Mouse (Mus musculus): ENCODE data around the gene Brap. TPM values are rescaled to one million over a fixed set of nuclear protein-coding genes. Genes with fewer than 3 reads are reported as not detected.

Brap gene
- polyA plus RNA-seq, 1 experiment from 2014 or later, result 32.5 TPM

GRCm38 (mm10) chr5:121712232-121712933, 52.0 kb downstream of the Brap start:
- H3K4me2 ChIP-seq (replicated peaks; ENCODE audit: low read depth), result peak overlapping the region; percentile 87
- 0% methylated on average over 21 of the region's 66 CpGs for WGBS

GRCm38 (mm10) chr5:121712934-121713538, 52.7 kb downstream of the Brap start:
- peak overlapping the region; percentile 97 for H3K4me3 ChIP-seq (ENCODE audit: low read depth, low read length)
- no peaks in the 10 kb centered on the region for H3K9me3 ChIP-seq (ENCODE audit: control insufficient read depth, low read length)
- H3K27ac ChIP-seq (replicated peaks), result peak overlapping the region; percentile 99
- 0% methylated on average over 22 of the region's 32 CpGs for WGBS
- H3K4me1 ChIP-seq (replicated peaks; ENCODE audit: control insufficient read depth, insufficient read depth), result 0 out of 2 replicates have a peak, but pooled peaks cover 5% of the 10 kb centered on the region
- peak overlapping the region; percentile 96 for H3K9ac ChIP-seq (ENCODE audit: low read length)
- H3K4me2 ChIP-seq (replicated peaks; ENCODE audit: low read depth), result peak overlapping the region; percentile 87
- H3K36me3 ChIP-seq (ENCODE audit: control insufficient read depth, insufficient read depth, low read length), result peaks cover 2% of the 10 kb centered on the region; the same call in 1 of the 2 replicates
- DNase-seq (ENCODE audit: low spot score), result peak; percentile 70
- TF ChIP-seq EP300 (optimal IDR thresholded peaks at IDR 0.05) (no peak), CTCF (IDR thresholded peaks at IDR 0.05; ENCODE audit: low read depth) (peak; percentile 43)
- peak; percentile 33 for ATAC-seq (ENCODE audit: low FRiP score, low TSS enrichment)
- H3K27me3 ChIP-seq (ENCODE audit: control insufficient read depth, insufficient read depth, low read length), result no peaks in the 10 kb centered on the region

More at GRCm38 (mm10) chr5:121712232-121712933, 52.0 kb downstream of the Brap start:
- TF ChIP-seq CTCF (IDR thresholded peaks at IDR 0.05; ENCODE audit: low read depth), result no peak
- no peak for TF ChIP-seq EP300 (optimal IDR thresholded peaks at IDR 0.05)
- Histone ChIP-seq H3K4me3 (ENCODE audit: low read depth, low read length) (peak overlapping the region; percentile 97), H3K36me3 (ENCODE audit: control insufficient read depth, insufficient read depth, low read length) (no peaks in the 10 kb centered on the region), H3K9me3 (ENCODE audit: control insufficient read depth, low read length) (no peaks in the 10 kb centered on the region), H3K4me1 (replicated peaks; ENCODE audit: control insufficient read depth, insufficient read depth) (0 out of 2 replicates have a peak, but pooled peaks cover 5% of the 10 kb centered on the region), H3K9ac (ENCODE audit: low read length) (peak overlapping the region; percentile 96), H3K27me3 (ENCODE audit: control insufficient read depth, insufficient read depth, low read length) (no peaks in the 10 kb centered on the region), H3K27ac (replicated peaks) (peak overlapping the region; percentile 99)
- ATAC-seq (ENCODE audit: low FRiP score, low TSS enrichment) (peak; percentile 36), DNase-seq (ENCODE audit: low spot score) (peak; percentile 66)

DNA sequence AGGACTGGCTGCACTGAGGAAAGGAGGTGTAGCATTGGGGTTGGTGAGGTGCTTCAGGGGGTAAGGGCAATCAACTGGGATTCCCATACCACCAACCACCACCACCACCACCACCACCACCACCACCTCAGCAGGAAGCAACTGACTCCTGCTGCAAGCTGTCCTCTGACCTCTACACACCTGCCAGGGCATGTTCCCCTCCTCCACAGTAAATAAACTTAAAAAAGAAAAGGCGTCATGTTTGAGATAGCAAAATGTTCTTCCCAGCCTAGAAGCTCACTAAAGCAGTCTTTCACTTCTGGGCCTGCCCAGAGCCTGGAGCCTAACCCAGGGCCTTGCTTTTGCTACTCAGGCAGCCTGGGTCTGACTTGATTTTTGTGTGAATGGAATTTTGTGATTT, 54.0 kb downstream of the Brap start:
- DNase-seq (ENCODE audit: low spot score) (peak; percentile 44), ATAC-seq (ENCODE audit: low FRiP score, low TSS enrichment) (peak; percentile 11; the same call in 1 of the 2 replicates)
- Histone ChIP-seq H3K9me3 (ENCODE audit: control insufficient read depth, low read length) (no peaks in the 10 kb centered on the region), H3K4me1 (replicated peaks; ENCODE audit: control insufficient read depth, insufficient read depth) (0 out of 2 replicates have a peak, but pooled peaks cover 5% of the 10 kb centered on the region), H3K4me2 (replicated peaks; ENCODE audit: low read depth) (peak overlapping the region; percentile 87), H3K36me3 (ENCODE audit: control insufficient read depth, insufficient read depth, low read length) (peaks cover 2% of the 10 kb centered on the region; the same call in 1 of the 2 replicates), H3K27ac (replicated peaks) (peak overlapping the region; percentile 99), H3K4me3 (ENCODE audit: low read depth, low read length) (no peak overlapping the region), H3K9ac (ENCODE audit: low read length) (no peak overlapping the region), H3K27me3 (ENCODE audit: control insufficient read depth, insufficient read depth, low read length) (no peaks in the 10 kb centered on the region)
- no peak for TF ChIP-seq CTCF (IDR thresholded peaks at IDR 0.05; ENCODE audit: low read depth)
- no peak for TF ChIP-seq EP300 (optimal IDR thresholded peaks at IDR 0.05)
- WGBS, result 32% methylated on average over 1 of the region's 1 CpGs

- TF ChIP-seq CTCF (IDR thresholded peaks at IDR 0.05; ENCODE audit: low read depth), result peak; percentile 24; the same call in 1 of the 2 replicates
- no peak for TF ChIP-seq EP300 (optimal IDR thresholded peaks at IDR 0.05)
- no peak overlapping the region for H3K4me3 ChIP-seq (ENCODE audit: low read depth, low read length)
- H3K4me1 ChIP-seq (replicated peaks; ENCODE audit: control insufficient read depth, insufficient read depth), result 0 out of 2 replicates have a peak, but pooled peaks cover 5% of the 10 kb centered on the region
- peaks cover 2% of the 10 kb centered on the region; the same call in 1 of the 2 replicates for H3K36me3 ChIP-seq (ENCODE audit: control insufficient read depth, insufficient read depth, low read length)
- WGBS, result 54% methylated on average over 6 of the region's 6 CpGs
- H3K27me3 ChIP-seq (ENCODE audit: control insufficient read depth, insufficient read depth, low read length), result no peaks in the 10 kb centered on the region
- no peak for DNase-seq (ENCODE audit: low spot score)
- H3K9me3 ChIP-seq (ENCODE audit: control insufficient read depth, low read length), result no peaks in the 10 kb centered on the region
- 0 out of 2 replicates have a peak overlapping the region, but pooled peaks have one; percentile 8 for H3K9ac ChIP-seq (ENCODE audit: low read length)
- H3K4me2 ChIP-seq (replicated peaks; ENCODE audit: low read depth), result no peak overlapping the region; the same call in 1 of the 2 replicates
- ATAC-seq (ENCODE audit: low FRiP score, low TSS enrichment), result no peak
- no peak overlapping the region for H3K27ac ChIP-seq (replicated peaks)
Measured at GRCm38 (mm10) chr5:121714928-121715327, 54.6 kb downstream of the Brap start.

GRCm38 (mm10) chr5:121718462-121718861, 58.1 kb downstream of the Brap start:
- H3K4me3 ChIP-seq (ENCODE audit: low read depth, low read length), result no peak overlapping the region
- H3K9ac ChIP-seq (ENCODE audit: low read length), result no peak overlapping the region
- ATAC-seq (ENCODE audit: low FRiP score, low TSS enrichment), result no peak
- H3K4me2 ChIP-seq (replicated peaks; ENCODE audit: low read depth), result no peak overlapping the region
- H3K27me3 ChIP-seq (ENCODE audit: control insufficient read depth, insufficient read depth, low read length), result no peaks in the 10 kb centered on the region
- TF ChIP-seq EP300 (optimal IDR thresholded peaks at IDR 0.05), result no peak
- no peak for TF ChIP-seq CTCF (IDR thresholded peaks at IDR 0.05; ENCODE audit: low read depth)
- H3K4me1 ChIP-seq (replicated peaks; ENCODE audit: control insufficient read depth, insufficient read depth), result 0 out of 2 replicates have a peak, but pooled peaks cover 5% of the 10 kb centered on the region
- WGBS, result 63% methylated on average over 5 of the region's 5 CpGs
- no peak overlapping the region for H3K27ac ChIP-seq (replicated peaks)
- DNase-seq (ENCODE audit: low spot score), result no peak
- peaks cover 2% of the 10 kb centered on the region; the same call in 1 of the 2 replicates for H3K36me3 ChIP-seq (ENCODE audit: control insufficient read depth, insufficient read depth, low read length)
- no peaks in the 10 kb centered on the region for H3K9me3 ChIP-seq (ENCODE audit: control insufficient read depth, low read length)
